Mouse (Mus musculus): Measurements from ENCODE around the gene Pald1. TPM values are rescaled to one million over a fixed set of nuclear protein-coding genes. Genes with fewer than 3 reads are reported as not detected.

Gene Pald1
- total and polyA plus RNA-seq, 3 experiments: 2.9 to 6.4 TPM; not detected in 1

GRCm38 (mm10) chr10:61374771-61375481, 8.4 kb downstream of the Pald1 start:
- Histone ChIP-seq H3K9ac (ENCODE audit: control insufficient read depth, low read depth, low read length, poor library complexity, severe bottlenecking) (no peak overlapping the region), H3K27ac (ENCODE audit: control insufficient read depth, low read depth, low read length) (no peak overlapping the region), H3K79me2 (ENCODE audit: control insufficient read depth, insufficient read depth, low read length, poor library complexity) (no peaks in the 10 kb centered on the region), H3K27me3 (ENCODE audit: control insufficient read depth in 1 of 2, insufficient read depth in 2 of 2, low read length in 2 of 2) (no peaks in the 10 kb centered on the region), H3K4me3 (ENCODE audit: control insufficient read depth in 1 of 2, insufficient read depth in 1 of 2, low read depth in 2 of 2, low read length in 2 of 2) (no peak overlapping the region), H3K4me1 (ENCODE audit: control insufficient read depth in 1 of 2, insufficient read depth in 2 of 2, low read length in 2 of 2) (no peaks in the 10 kb centered on the region), H3K9me3 (replicated peaks; ENCODE audit: insufficient read depth, low read length) (no peaks in the 10 kb centered on the region), H3K36me3 (ENCODE audit: control insufficient read depth in 1 of 2, insufficient read depth in 2 of 2, low read length in 2 of 2) (no peaks in the 10 kb centered on the region)
- no peak for DNase-seq (ENCODE audit: low read depth, low spot score)
- TF ChIP-seq USF1 (IDR thresholded peaks at IDR 0.05; ENCODE audit: low read depth, low read length) (no peak), NELFE (IDR thresholded peaks at IDR 0.05; ENCODE audit: low read depth, low read length) (no peak), ZKSCAN1 (IDR thresholded peaks at IDR 0.05; ENCODE audit: low read depth, low read length) (no peak), RCOR1 (IDR thresholded peaks at IDR 0.05; ENCODE audit: low read depth, low read length) (no peak), USF2 (IDR thresholded peaks at IDR 0.05; ENCODE audit: borderline replicate concordance in 1 of 2, insufficient read depth in 1 of 2, low read depth in 1 of 2, low read length in 2 of 2) (no peak), ETS1 (IDR thresholded peaks at IDR 0.05; ENCODE audit: low read depth, low read length) (no peak), RAD21 (IDR thresholded peaks at IDR 0.05; ENCODE audit: low read depth, low read length) (no peak), CHD2 (IDR thresholded peaks at IDR 0.05; ENCODE audit: low read length) (no peak), MYC (IDR thresholded peaks at IDR 0.05; ENCODE audit: low read depth, low read length) (no peak), MAFK (IDR thresholded peaks at IDR 0.05; ENCODE audit: borderline replicate concordance, low read depth, low read length) (no peak), CHD1 (IDR thresholded peaks at IDR 0.05; ENCODE audit: low read depth, low read length) (no peak), POLR2A (IDR thresholded peaks at IDR 0.05; ENCODE audit: control insufficient read depth in 1 of 2, insufficient read depth in 1 of 2, low read depth in 1 of 2, low read length in 2 of 2, poor library complexity in 1 of 2) (no peak), CTCF (IDR thresholded peaks at IDR 0.05 in 2 of 3, conservative IDR thresholded peaks at IDR 0.05 in 1 of 3; ENCODE audit: control insufficient read depth in 1 of 3, insufficient read depth in 1 of 3, low read depth in 2 of 3, low read length in 3 of 3, poor library complexity in 1 of 3, severe bottlenecking in 1 of 3) (no peak), GATA1 (IDR thresholded peaks at IDR 0.05; ENCODE audit: low read depth, low read length) (no peak), NRF1 (IDR thresholded peaks at IDR 0.05; ENCODE audit: insufficient read depth, low read depth, low read length, poor library complexity, severe bottlenecking) (no peak), ZNF384 (IDR thresholded peaks at IDR 0.05; ENCODE audit: low read depth, low read length) (no peak)

- Histone ChIP-seq H3K36me3 (ENCODE audit: control insufficient read depth in 1 of 2, insufficient read depth in 2 of 2, low read length in 2 of 2) (no peaks in the 10 kb centered on the region), H3K79me2 (ENCODE audit: control insufficient read depth, insufficient read depth, low read length, poor library complexity) (no peaks in the 10 kb centered on the region), H3K9me3 (replicated peaks; ENCODE audit: insufficient read depth, low read length) (no peaks in the 10 kb centered on the region), H3K27me3 (ENCODE audit: control insufficient read depth in 1 of 2, insufficient read depth in 2 of 2, low read length in 2 of 2) (no peaks in the 10 kb centered on the region), H3K9ac (ENCODE audit: control insufficient read depth, low read depth, low read length, poor library complexity, severe bottlenecking) (no peak overlapping the region), H3K27ac (ENCODE audit: control insufficient read depth, low read depth, low read length) (no peak overlapping the region), H3K4me3 (ENCODE audit: control insufficient read depth in 1 of 2, insufficient read depth in 1 of 2, low read depth in 2 of 2, low read length in 2 of 2) (no peak overlapping the region), H3K4me1 (ENCODE audit: control insufficient read depth in 1 of 2, insufficient read depth in 2 of 2, low read length in 2 of 2) (no peaks in the 10 kb centered on the region)
- TF ChIP-seq TCF12 (IDR thresholded peaks at IDR 0.05; ENCODE audit: low read depth, low read length): no peak
- DNase-seq (ENCODE audit: low read depth, low spot score): peak; percentile 15
Measured at GRCm38 (mm10) chr10:61374076-61374475, 9.3 kb downstream of the Pald1 start.

Measured in MEL (cell line).